Mouse (Mus musculus) heart, postnatal 10 days (tissue): ENCODE data around the gene Slc2a8. TPM values are rescaled to one million over a fixed set of nuclear protein-coding genes. Genes with fewer than 3 reads are reported as not detected.
A peak's percentile ranks its signal among the peaks of the same experiment; 100 is the strongest.

Experiments used
- DNase-seq, 2 experiments: peaks; one replicate each; pipeline ENCODE4 v3.0.0; 2021
- intact Hi-C: fragments of 180-260 bp; cut with DNase I; formaldehyde crosslinking; loops from one replicate; pipeline ENCODE4 v1.15.1; 2025
- total RNA-seq, 2 experiments: library from RNA; stranded (reverse); gene quantifications; 2 replicates each; pipeline ENCODE4 v1.2.3; 2021

The Slc2a8 gene
- total RNA-seq, 2 experiments from 2014 or later: 17.3 to 17.9 TPM

GRCm38 (mm10) chr2:32977114-32977513 is 4.8 kb downstream of the Slc2a8 start:
- intact Hi-C loops: no loop called here
- no peak for DNase-seq

GRCm38 (mm10) chr2:32974216-32974615 is 7.7 kb downstream of the Slc2a8 start:
- intact Hi-C loops: no loop called here

GRCm38 (mm10) chr2:32971235-32971634 is 10.6 kb downstream of the Slc2a8 start:
- intact Hi-C loops: no loop called here
- no peak for DNase-seq

More at GRCm38 (mm10) chr2:32974216-32974615, 7.7 kb downstream of the Slc2a8 start:
- DNase-seq: no peak

GRCm38 (mm10) chr2:32969326-32969725 is 12.6 kb downstream of the Slc2a8 start:
- intact Hi-C loops: no loop called here
- DNase-seq: peak; percentile 69 to 73

GRCm38 (mm10) chr2:32968024-32968614 is 13.8 kb downstream of the Slc2a8 start:
- peak in 1 of 2 experiments; percentile 44 for DNase-seq
- intact Hi-C loops: no loop called here

- intact Hi-C loops: no loop called here
- peak; percentile 90 to 93 for DNase-seq
These were observed 14.9 kb downstream of the Slc2a8 start for GRCm38 (mm10) chr2:32966689-32967631.

GRCm38 (mm10) chr2:32966184-32966688 is 15.6 kb downstream of the Slc2a8 start:
- intact Hi-C loops: no loop called here
- no peak for DNase-seq

GRCm38 (mm10) chr2:32965511-32966183 is 16.2 kb downstream of the Slc2a8 start:
- intact Hi-C loops: no loop called here
- DNase-seq: no peak

- intact Hi-C loops: no loop called here
- DNase-seq: no peak
These were observed 17.0 kb downstream of the Slc2a8 start for GRCm38 (mm10) chr2:32964659-32965457.

- DNase-seq: no peak
- intact Hi-C loops: no loop called here
These were observed 17.9 kb downstream of the Slc2a8 start for GRCm38 (mm10) chr2:32963981-32964380.

- no peak for DNase-seq
- intact Hi-C loops: no loop called here
These were observed 18.3 kb downstream of the Slc2a8 start for GRCm38 (mm10) chr2:32963544-32963943.

GRCm38 (mm10) chr2:32962875-32963220 is 19.0 kb downstream of the Slc2a8 start:
- DNase-seq: no peak
- intact Hi-C loops: no loop called here

GRCm38 (mm10) chr2:32962062-32962874 is 19.6 kb downstream of the Slc2a8 start:
- no peak for DNase-seq
- intact Hi-C loops: no loop called here

GRCm38 (mm10) chr2:32961192-32961995 is 20.5 kb downstream of the Slc2a8 start, which contains the start of the genes Rpl12 and Lrsam1:
Rpl12 (plus strand) TSS chr2:32961559.
Lrsam1 (minus strand) TSS chr2:32961614.
- intact Hi-C loops: no loop called here
- DNase-seq: peak; percentile 97 to 98

- DNase-seq: no peak
- intact Hi-C loops: no loop called here
These were observed 21.6 kb downstream of the Slc2a8 start for GRCm38 (mm10) chr2:32960273-32960672.

- no peak for DNase-seq
- intact Hi-C loops: no loop called here
These were observed 24.5 kb downstream of the Slc2a8 start for GRCm38 (mm10) chr2:32957344-32957743.

- no peak for DNase-seq
- intact Hi-C loops: no loop called here
These were observed 27.3 kb downstream of the Slc2a8 start for GRCm38 (mm10) chr2:32954581-32954980.

- intact Hi-C loops: no loop called here
These were observed 34.4 kb downstream of the Slc2a8 start for GRCm38 (mm10) chr2:32947454-32947853.

GRCm38 (mm10) chr2:32940483-32940882 is 41.4 kb downstream of the Slc2a8 start:
- DNase-seq: no peak
- intact Hi-C loops: no loop called here

More at GRCm38 (mm10) chr2:32947454-32947853, 34.4 kb downstream of the Slc2a8 start:
- no peak for DNase-seq
